Mouse (Mus musculus): Measurements from ENCODE around the gene Pfkm. TPM values are rescaled to one million over a fixed set of nuclear protein-coding genes. Genes with fewer than 3 reads are reported as not detected.

Gene Pfkm
- polyA plus RNA-seq, 1 experiment from 2014 or later: 27.9 TPM

GRCm38 (mm10) chr15:98131451-98131850, 39.1 kb downstream of the Pfkm start:
- 91% methylated on average over 7 of the region's 7 CpGs for WGBS
- no peak for ATAC-seq
- H3K4me1 ChIP-seq (replicated peaks): no peaks in the 10 kb centered on the region
- no peaks in the 10 kb centered on the region for H3K9me3 ChIP-seq
- H3K4me2 ChIP-seq (replicated peaks): no peak overlapping the region
- H3K27ac ChIP-seq: no peak overlapping the region
- H3K36me3 ChIP-seq: peaks cover 24% of the 10 kb centered on the region
- H3K4me3 ChIP-seq (replicated peaks): no peak overlapping the region
- no peak overlapping the region for H3K9ac ChIP-seq
- H3K27me3 ChIP-seq (replicated peaks): no peaks in the 10 kb centered on the region

GRCm38 (mm10) chr15:98131942-98132655, 39.7 kb downstream of the Pfkm start:
- Histone ChIP-seq H3K4me3 (replicated peaks) (no peak overlapping the region), H3K4me1 (replicated peaks) (no peaks in the 10 kb centered on the region), H3K36me3 (peaks cover 27% of the 10 kb centered on the region), H3K27ac (no peak overlapping the region), H3K4me2 (replicated peaks) (no peak overlapping the region), H3K9ac (no peak overlapping the region), H3K27me3 (replicated peaks) (no peaks in the 10 kb centered on the region), H3K9me3 (no peaks in the 10 kb centered on the region)
- ATAC-seq: no peak
- 85% methylated on average over 15 of the region's 15 CpGs for WGBS

GRCm38 (mm10) chr15:98133471-98133870, 41.1 kb downstream of the Pfkm start:
- no peaks in the 10 kb centered on the region for H3K9me3 ChIP-seq
- no peaks in the 10 kb centered on the region for H3K27me3 ChIP-seq (replicated peaks)
- no peak overlapping the region for H3K4me2 ChIP-seq (replicated peaks)
- no peak overlapping the region for H3K9ac ChIP-seq
- no peak for ATAC-seq
- 88% methylated on average over 3 of the region's 3 CpGs for WGBS
- no peak overlapping the region for H3K27ac ChIP-seq
- H3K4me3 ChIP-seq (replicated peaks): no peak overlapping the region
- peaks cover 27% of the 10 kb centered on the region for H3K36me3 ChIP-seq
- no peaks in the 10 kb centered on the region for H3K4me1 ChIP-seq (replicated peaks)

- Histone ChIP-seq H3K27ac (no peak overlapping the region), H3K9me3 (no peaks in the 10 kb centered on the region), H3K4me2 (replicated peaks) (no peak overlapping the region), H3K4me3 (replicated peaks) (no peak overlapping the region), H3K4me1 (replicated peaks) (no peaks in the 10 kb centered on the region), H3K27me3 (replicated peaks) (no peaks in the 10 kb centered on the region), H3K9ac (no peak overlapping the region), H3K36me3 (peaks cover 27% of the 10 kb centered on the region)
- WGBS: 92% methylated on average over 4 of the region's 4 CpGs
- ATAC-seq: no peak
These were observed 41.6 kb downstream of the Pfkm start for GRCm38 (mm10) chr15:98134034-98134433.

- no peaks in the 10 kb centered on the region for H3K4me1 ChIP-seq (replicated peaks)
- H3K4me2 ChIP-seq (replicated peaks): no peak overlapping the region
- no peaks in the 10 kb centered on the region for H3K27me3 ChIP-seq (replicated peaks)
- WGBS: 90% methylated on average over 3 of the region's 3 CpGs
- no peak overlapping the region for H3K27ac ChIP-seq
- H3K4me3 ChIP-seq (replicated peaks): no peak overlapping the region
- H3K36me3 ChIP-seq: peaks cover 26% of the 10 kb centered on the region
- H3K9ac ChIP-seq: no peak overlapping the region
- H3K9me3 ChIP-seq: no peaks in the 10 kb centered on the region
- ATAC-seq: no peak
These were observed 42.3 kb downstream of the Pfkm start for GRCm38 (mm10) chr15:98134666-98135065.

- 93% methylated on average over 13 of the region's 13 CpGs for WGBS
- Histone ChIP-seq H3K9ac (no peak overlapping the region), H3K27ac (no peak overlapping the region), H3K36me3 (peaks cover 27% of the 10 kb centered on the region), H3K4me1 (replicated peaks) (no peaks in the 10 kb centered on the region), H3K9me3 (no peaks in the 10 kb centered on the region), H3K4me3 (replicated peaks) (no peak overlapping the region), H3K4me2 (replicated peaks) (no peak overlapping the region), H3K27me3 (replicated peaks) (no peaks in the 10 kb centered on the region)
- ATAC-seq: no peak
These were observed 43.3 kb downstream of the Pfkm start for GRCm38 (mm10) chr15:98135671-98136070.

- Histone ChIP-seq H3K27me3 (replicated peaks) (no peaks in the 10 kb centered on the region), H3K4me1 (replicated peaks) (no peaks in the 10 kb centered on the region), H3K36me3 (peaks cover 36% of the 10 kb centered on the region), H3K4me3 (replicated peaks) (no peak overlapping the region), H3K9ac (no peak overlapping the region), H3K4me2 (replicated peaks) (no peak overlapping the region), H3K9me3 (no peaks in the 10 kb centered on the region), H3K27ac (no peak overlapping the region)
- WGBS: 92% methylated on average over 9 of the region's 9 CpGs
- no peak for ATAC-seq
These were observed 44.5 kb downstream of the Pfkm start for GRCm38 (mm10) chr15:98136871-98137270.

- Histone ChIP-seq H3K27me3 (replicated peaks) (no peaks in the 10 kb centered on the region), H3K4me2 (replicated peaks) (no peak overlapping the region), H3K4me1 (replicated peaks) (peaks cover 3% of the 10 kb centered on the region; the same call in 1 of the 2 replicates), H3K27ac (no peak overlapping the region), H3K36me3 (peaks cover 28% of the 10 kb centered on the region), H3K9ac (no peak overlapping the region), H3K4me3 (replicated peaks) (no peak overlapping the region), H3K9me3 (no peaks in the 10 kb centered on the region)
- 47% methylated on average over 7 of the region's 7 CpGs for WGBS
- peak; percentile 90 for ATAC-seq
These were observed 47.4 kb downstream of the Pfkm start for GRCm38 (mm10) chr15:98139763-98140162.

- WGBS: 87% methylated on average over 5 of the region's 5 CpGs
- no peaks in the 10 kb centered on the region for H3K9me3 ChIP-seq
- no peak overlapping the region for H3K27ac ChIP-seq
- H3K36me3 ChIP-seq: peaks cover 23% of the 10 kb centered on the region
- H3K4me2 ChIP-seq (replicated peaks): no peak overlapping the region
- no peak for ATAC-seq
- H3K9ac ChIP-seq: no peak overlapping the region
- H3K4me3 ChIP-seq (replicated peaks): no peak overlapping the region
- peaks cover 4% of the 10 kb centered on the region; the same call in 1 of the 2 replicates for H3K4me1 ChIP-seq (replicated peaks)
- H3K27me3 ChIP-seq (replicated peaks): no peaks in the 10 kb centered on the region
These were observed 48.4 kb downstream of the Pfkm start for GRCm38 (mm10) chr15:98140809-98141208.

GRCm38 (mm10) chr15:98142515-98142914, 50.1 kb downstream of the Pfkm start:
- Histone ChIP-seq H3K36me3 (peaks cover 14% of the 10 kb centered on the region), H3K4me3 (replicated peaks) (no peak overlapping the region), H3K27me3 (replicated peaks) (no peaks in the 10 kb centered on the region), H3K27ac (no peak overlapping the region), H3K4me2 (replicated peaks) (no peak overlapping the region), H3K9me3 (no peaks in the 10 kb centered on the region), H3K9ac (no peak overlapping the region), H3K4me1 (replicated peaks) (peaks cover 4% of the 10 kb centered on the region; the same call in 1 of the 2 replicates)
- 86% methylated on average over 10 of the region's 10 CpGs for WGBS
- ATAC-seq: no peak

- H3K4me1 ChIP-seq (replicated peaks): peaks cover 4% of the 10 kb centered on the region; the same call in 1 of the 2 replicates
- WGBS: under 1% methylated on average over 35 of the region's 36 CpGs
- H3K4me2 ChIP-seq (replicated peaks): peak overlapping the region; percentile 83
- H3K27me3 ChIP-seq (replicated peaks): no peaks in the 10 kb centered on the region
- H3K9ac ChIP-seq: peak overlapping the region; percentile 92
- H3K36me3 ChIP-seq: peaks cover 10% of the 10 kb centered on the region
- peak overlapping the region; percentile 66 for H3K27ac ChIP-seq
- peak overlapping the region; percentile 96 for H3K4me3 ChIP-seq (replicated peaks)
- peak; percentile 79 for ATAC-seq
- no peaks in the 10 kb centered on the region for H3K9me3 ChIP-seq
These were observed 52.6 kb downstream of the Pfkm start for GRCm38 (mm10) chr15:98144861-98145507.

- no peaks in the 10 kb centered on the region for H3K27me3 ChIP-seq (replicated peaks)
- H3K4me2 ChIP-seq (replicated peaks): peak overlapping the region; percentile 83
- peaks cover 10% of the 10 kb centered on the region; the same call in 1 of the 2 replicates for H3K36me3 ChIP-seq
- H3K27ac ChIP-seq: peak overlapping the region; percentile 66
- peak overlapping the region; percentile 96 for H3K4me3 ChIP-seq (replicated peaks)
- peak overlapping the region; percentile 92 for H3K9ac ChIP-seq
- peaks cover 4% of the 10 kb centered on the region; the same call in 1 of the 2 replicates for H3K4me1 ChIP-seq (replicated peaks)
- under 1% methylated on average over 38 of the region's 38 CpGs for WGBS
- no peaks in the 10 kb centered on the region for H3K9me3 ChIP-seq
- ATAC-seq: peak; percentile 99
These were observed 53.3 kb downstream of the Pfkm start for GRCm38 (mm10) chr15:98145559-98146181.
